Mouse (Mus musculus): ENCODE data around the gene Acy3.

DNA sequence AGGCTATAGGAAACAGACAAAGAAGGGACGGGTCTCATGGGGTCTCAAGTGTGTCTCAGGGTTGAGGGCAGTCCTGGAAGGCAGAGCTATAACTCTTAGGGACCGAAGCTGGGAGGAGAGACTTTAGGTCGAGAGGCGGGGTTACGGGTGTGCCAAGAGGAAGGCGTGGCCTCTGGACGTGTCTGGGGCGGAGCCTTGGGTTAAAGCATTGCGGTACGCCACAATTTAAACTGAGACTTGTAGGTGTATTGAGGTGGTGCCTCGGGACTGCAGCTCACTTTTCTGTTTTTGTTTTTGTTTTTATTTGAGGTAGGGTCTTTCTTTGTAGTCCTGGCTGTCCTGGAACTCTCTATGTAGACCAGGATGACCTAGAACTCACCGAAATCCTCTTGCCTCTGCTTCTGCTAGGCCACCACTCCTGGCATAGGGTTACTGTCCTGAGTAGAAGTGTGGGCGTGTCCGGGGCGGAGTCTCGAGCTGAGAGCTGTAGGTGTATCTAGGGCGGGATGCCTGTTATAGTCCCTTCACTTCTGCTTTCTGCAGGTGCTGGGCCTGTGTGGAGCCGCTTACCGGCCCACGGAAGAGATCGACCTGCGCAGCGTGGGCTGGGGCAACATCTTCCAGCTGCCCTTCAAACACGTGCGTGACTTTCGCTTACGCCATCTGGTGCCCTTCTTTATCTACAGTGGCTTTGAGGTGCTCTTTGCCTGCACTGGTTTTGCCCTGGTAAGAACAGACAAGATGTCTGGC lies 43.2 kb upstream of the Acy3 start:
- peak; percentile 88 for TF ChIP-seq BHLHE40 (IDR thresholded peaks at IDR 0.05; ENCODE audit: low read depth, low read length)
- peak; percentile 90 for TF ChIP-seq MAX (IDR thresholded peaks at IDR 0.05; ENCODE audit: low read length)
- TF ChIP-seq SMC3 (IDR thresholded peaks at IDR 0.05; ENCODE audit: low read depth, low read length), result peak; percentile 47
- TF ChIP-seq NELFE (IDR thresholded peaks at IDR 0.05; ENCODE audit: low read depth, low read length), result no peak
- TF ChIP-seq ELF1 (IDR thresholded peaks at IDR 0.05; ENCODE audit: low read depth, low read length), result peak; percentile 38; the same call in 1 of the 2 replicates

All from CH12.LX (cell line).